In genomic region chr5:35141316-35141715, GRCm38 (mm10) we compare ENCODE assay signal across 16 mouse cellular contexts. TPM values are rescaled to one million over a fixed set of nuclear protein-coding genes. Genes with fewer than 3 reads are reported as not detected.
DNase-seq lines count a peak whose midpoint lies in the region; ATAC-seq and TF ChIP-seq lines count a peak whose summit lies in the region.
"Had no signal": no experiment of that assay in that cellular context is flagged by ENCODE, and none has a peak within 500 bp of the region (broad histone marks: within the 10 kb centered on the region; RNA-seq: fewer than 3 reads in every experiment).

No protein-coding gene starts in this region.

- H3K9ac ChIP-seq in embryonic facial prominence, embryonic 14.5 days (ENCODE audit: low read depth, low read length): no peak overlapping the region

- H3K27ac ChIP-seq in embryonic facial prominence, embryonic 14.5 days (replicated peaks; ENCODE audit: low read depth, low read length): no peak overlapping the region
- H3K27ac ChIP-seq: heart, adult 2 months had no signal

- no peaks in the 10 kb centered on the region for H3K27me3 ChIP-seq in embryonic facial prominence, embryonic 14.5 days (replicated peaks; ENCODE audit: control insufficient read depth, insufficient read depth, low read length)

- no peak for TF ChIP-seq POLR2A in brain, embryonic 14.5 days (IDR thresholded peaks at IDR 0.05; ENCODE audit: borderline replicate concordance, extremely low read depth, insufficient read depth, insufficient read length, poor library complexity, severe bottlenecking)

- H3K4me2 ChIP-seq in embryonic facial prominence, embryonic 14.5 days (ENCODE audit: low read depth, low read length): no peak overlapping the region

- no peak for TF ChIP-seq CTCF in brain, embryonic 14.5 days (IDR thresholded peaks at IDR 0.05; ENCODE audit: borderline replicate concordance, extremely low read depth, insufficient read depth, insufficient read length)

- H3K4me1 ChIP-seq in embryonic facial prominence, embryonic 14.5 days (ENCODE audit: control insufficient read depth, insufficient read depth, low read length): peaks cover 17% of the 10 kb centered on the region

- WGBS in embryonic facial prominence, embryonic 14.5 days: 34% methylated on average over 3 of the region's 3 CpGs

- no peak for ATAC-seq in embryonic facial prominence, embryonic 14.5 days (ENCODE audit: low read depth)
- ATAC-seq in megakaryocyte progenitor cell, adult 5-6 weeks (replicated peaks; ENCODE audit: poor library complexity): no peak
- ATAC-seq: CD4-positive, CD25-positive, alpha-beta regulatory T cell, adult 4 months; Patski had no signal

- no peaks in the 10 kb centered on the region for H3K9me3 ChIP-seq in embryonic facial prominence, embryonic 14.5 days (ENCODE audit: control insufficient read depth, low read length)

- DNase-seq in frontal cortex, adult 2 months (ENCODE audit: extremely low spot score in 1 of 2, low spot score in 1 of 2): peak; percentile 72 to 81
- DNase-seq in frontal cortex, postnatal 14 days (ENCODE audit: low spot score in 2 of 2): no peak
- DNase-seq in brain, embryonic 14.5 days (ENCODE audit: low read depth): peak; percentile 89
- DNase-seq in embryonic facial prominence, embryonic 14.5 days (ENCODE audit: low spot score): peak; percentile 26
- peak; percentile 77 for DNase-seq in layer of hippocampus, adult 9-10 months (ENCODE audit: low spot score)
- no peak for DNase-seq in thymus, postnatal 14 days
- DNase-seq in ovary, postnatal 14 days (ENCODE audit: low spot score): no peak
- DNase-seq: adrenal gland, adult 2 months; heart, adult 2 months; kidney, postnatal 14 days; lung, postnatal 14 days; thymus, postnatal 36 days had no signal

- no peaks in the 10 kb centered on the region for H3K36me3 ChIP-seq in embryonic facial prominence, embryonic 14.5 days (ENCODE audit: control insufficient read depth, insufficient read depth, low read length)

- H3K4me3 ChIP-seq in embryonic facial prominence, embryonic 14.5 days (ENCODE audit: low read depth, low read length): no peak overlapping the region
- H3K4me3 ChIP-seq: erythroblast, embryonic 14.5 days; heart, adult 2 months had no signal

RNA-seq across cellular contexts. Expression of gene Lrpap1, which starts 35.8 kb away (rescaled TPM):
- 120 and 124 TPM in 2 replicates for polyA plus RNA-seq in frontal cortex, adult 2 months (2012; rRNA removed)
- polyA plus RNA-seq in brain, embryonic 14.5 days (2012; rRNA removed): 46.7 and 59.3 TPM in 2 replicates
- 158 and 170 TPM in 2 replicates for polyA plus RNA-seq in embryonic facial prominence, embryonic 14.5 days (2014; fragmentation: Nextera tagmentation; extraction: Ambion mirVana)
- 32.4 and 41.8 TPM in 2 replicates for total RNA-seq in megakaryocyte progenitor cell, adult 5-6 weeks (2015)
- total RNA-seq in megakaryocyte progenitor cell, adult 5-6 weeks (2017): 66.7 and 69.5 TPM in 2 replicates

Comparison
In these comparisons a context has a peak if more than half of its experiments do, and no peak if none do; other contexts are left out.
1. DNase-seq: peak in frontal cortex, adult 2 months (2 of 2), brain, embryonic 14.5 days (single experiment), embryonic facial prominence, embryonic 14.5 days (single experiment) and layer of hippocampus, adult 9-10 months (single experiment); none in frontal cortex, postnatal 14 days (0 of 2), thymus, postnatal 14 days (single experiment) and ovary, postnatal 14 days (single experiment).